Mouse (Mus musculus): ENCODE results near the gene Usp30.

Gene Usp30

GRCm38 (mm10) chr5:114065161-114065560, at the start of gene Usp30:
Gene Usp30 (plus strand): TSS chr5:114065461.
- no peak for DNase-seq

- DNase-seq, result no peak
These were observed 40.9 kb upstream of the Usp30 start for GRCm38 (mm10) chr5:114024390-114024789.

- DNase-seq, result no peak
These were observed 40.4 kb upstream of the Usp30 start for GRCm38 (mm10) chr5:114024885-114025284.

DNA sequence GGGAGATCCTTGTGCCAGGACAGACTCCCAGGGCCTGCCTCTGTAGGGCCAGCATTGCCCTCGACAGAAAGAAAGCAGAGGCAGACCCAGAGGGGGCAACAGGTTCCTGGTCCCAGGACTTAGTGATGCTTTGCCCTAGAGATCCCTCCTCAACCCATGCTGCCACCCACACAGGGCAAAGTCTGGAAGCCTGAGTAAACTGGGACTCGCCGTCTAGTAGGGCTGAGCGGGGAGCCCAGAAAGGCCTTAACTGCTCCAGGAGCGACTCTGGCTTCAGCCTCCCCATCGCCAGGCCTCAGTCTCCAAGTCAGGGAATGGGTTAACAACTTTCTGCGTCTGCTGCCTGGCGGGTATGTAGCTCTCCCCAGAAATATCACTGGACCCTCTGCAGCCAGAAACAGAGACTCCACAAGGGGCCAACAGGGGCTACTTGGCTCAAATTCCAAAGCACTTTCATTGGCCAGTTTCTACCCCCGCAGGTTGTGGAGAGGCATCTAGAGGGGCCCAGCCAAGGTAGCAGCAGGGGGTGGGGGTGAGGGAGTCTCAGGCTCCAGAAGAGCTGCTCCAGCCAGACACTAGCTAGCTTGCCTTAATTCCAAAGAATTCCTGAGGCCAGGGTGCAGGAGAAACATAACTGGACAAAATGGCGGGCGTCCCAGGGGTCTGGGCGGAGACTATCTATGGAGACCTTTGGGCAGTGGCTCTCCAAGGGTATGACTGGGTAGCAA, 37.9 kb upstream of the Usp30 start:
- no peak for DNase-seq

- DNase-seq, result peak; percentile 69
These were observed 37.1 kb upstream of the Usp30 start for GRCm38 (mm10) chr5:114028111-114028510.

DNA sequence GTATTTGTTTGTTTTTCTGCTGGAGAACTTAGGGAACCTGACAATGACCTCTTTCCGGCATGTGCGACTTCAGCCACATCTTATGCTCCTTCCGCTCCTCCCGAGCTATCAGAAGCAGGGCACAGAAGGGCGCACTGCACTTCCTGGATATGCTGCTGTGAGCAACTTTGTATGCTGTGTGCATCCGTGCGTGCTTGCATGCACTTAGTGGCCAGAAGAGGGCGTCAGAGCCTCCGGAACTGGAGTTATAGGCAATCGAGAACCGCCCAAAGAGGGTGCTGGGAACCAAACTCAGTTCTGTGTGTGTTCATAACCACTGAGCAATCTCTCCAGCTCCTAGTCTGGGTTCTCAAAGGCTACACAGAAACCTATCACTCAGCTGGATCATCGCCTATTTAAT, 34.6 kb upstream of the Usp30 start:
- no peak for DNase-seq

DNA sequence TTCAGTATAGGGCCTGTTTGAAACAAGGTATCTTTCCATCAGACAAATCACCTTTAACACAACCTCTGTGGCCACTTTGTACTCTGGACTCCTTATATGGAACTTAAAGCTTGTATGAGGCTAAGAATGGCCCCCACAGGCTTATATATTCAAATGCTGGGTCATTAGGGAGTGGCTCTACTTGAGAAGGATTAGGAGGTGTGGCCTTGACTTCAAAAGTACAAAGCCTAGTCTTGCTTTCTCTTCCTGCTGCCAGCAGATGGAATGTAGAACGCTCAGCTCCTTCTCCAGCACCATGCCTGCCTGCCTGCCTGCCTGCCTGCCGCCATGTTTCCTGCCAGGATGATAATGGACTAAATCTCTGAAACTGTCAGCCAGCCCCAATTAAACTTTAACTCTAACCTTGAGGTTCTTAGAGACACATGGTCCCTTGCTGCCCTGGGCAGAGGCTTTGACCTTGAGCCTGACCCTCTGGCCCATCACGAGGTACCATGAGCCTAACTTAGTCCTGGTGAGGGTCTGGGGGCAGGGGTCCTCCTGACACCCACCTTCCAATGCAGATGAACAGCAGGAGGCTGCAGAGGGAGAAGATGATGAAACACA, 33.0 kb upstream of the Usp30 start:
- DNase-seq, result no peak

DNA sequence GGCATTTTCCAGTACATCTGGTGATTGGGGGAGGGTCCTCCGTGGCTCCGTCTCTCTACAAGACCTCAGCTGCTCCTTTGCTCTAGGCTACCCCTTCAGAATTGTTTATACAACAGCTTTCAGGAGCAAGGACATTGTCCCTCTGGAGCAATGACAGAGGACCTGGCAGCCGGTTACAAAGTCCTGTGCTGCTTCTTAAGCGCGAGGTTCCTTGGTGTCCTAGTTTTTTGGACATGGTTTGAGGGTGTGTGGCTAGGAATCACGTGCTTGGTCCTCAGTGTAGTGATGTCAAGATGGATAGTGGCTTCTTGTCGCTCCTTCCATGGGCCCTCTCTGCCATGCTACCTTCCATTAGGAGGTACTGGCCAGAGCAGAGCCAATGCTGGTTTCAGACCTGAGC, 30.9 kb upstream of the Usp30 start:
- no peak for DNase-seq

DNA sequence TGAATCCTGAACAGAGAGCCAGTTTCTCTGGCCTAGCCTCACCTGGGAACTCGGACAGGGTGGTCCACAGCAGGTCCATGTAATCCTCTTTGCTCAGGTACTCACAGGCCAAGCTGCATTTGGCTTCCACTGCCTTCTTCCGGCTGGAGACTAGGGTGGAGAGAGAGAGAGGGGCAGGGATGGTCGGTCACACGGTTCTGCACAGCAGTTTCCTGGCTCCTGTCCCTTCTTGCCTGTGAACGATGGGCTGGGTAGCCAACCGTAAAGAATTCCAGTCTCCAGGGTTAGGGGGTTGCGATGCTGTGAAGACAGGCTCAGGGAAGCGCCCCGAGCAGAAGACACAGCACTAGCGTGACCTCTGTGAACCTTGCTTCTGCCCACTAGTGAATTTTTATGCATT, 30.1 kb upstream of the Usp30 start:
- peak; percentile 29 for DNase-seq

DNA sequence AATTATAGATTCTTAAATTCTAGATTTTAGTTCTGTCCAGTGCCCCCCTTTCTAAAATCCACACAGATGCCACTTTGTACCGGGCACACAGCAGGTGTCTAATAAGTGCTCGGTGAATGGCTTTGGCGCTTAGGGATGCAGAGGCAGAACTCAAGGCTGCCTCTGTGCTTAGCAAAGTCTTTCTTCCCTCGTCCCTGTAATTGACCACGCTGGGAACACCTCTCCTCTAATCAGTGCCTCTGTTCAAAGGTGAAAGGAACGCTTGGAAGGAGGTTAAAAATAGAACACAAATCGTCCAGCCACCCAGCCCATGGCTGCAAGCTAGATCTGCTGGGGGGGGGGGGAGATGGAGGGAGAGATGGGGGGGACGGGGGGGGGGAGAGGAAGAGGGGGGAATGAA, 24.8 kb upstream of the Usp30 start:
- no peak for DNase-seq

- no peak for DNase-seq
These were observed 24.4 kb upstream of the Usp30 start for GRCm38 (mm10) chr5:114040911-114041310.

DNA sequence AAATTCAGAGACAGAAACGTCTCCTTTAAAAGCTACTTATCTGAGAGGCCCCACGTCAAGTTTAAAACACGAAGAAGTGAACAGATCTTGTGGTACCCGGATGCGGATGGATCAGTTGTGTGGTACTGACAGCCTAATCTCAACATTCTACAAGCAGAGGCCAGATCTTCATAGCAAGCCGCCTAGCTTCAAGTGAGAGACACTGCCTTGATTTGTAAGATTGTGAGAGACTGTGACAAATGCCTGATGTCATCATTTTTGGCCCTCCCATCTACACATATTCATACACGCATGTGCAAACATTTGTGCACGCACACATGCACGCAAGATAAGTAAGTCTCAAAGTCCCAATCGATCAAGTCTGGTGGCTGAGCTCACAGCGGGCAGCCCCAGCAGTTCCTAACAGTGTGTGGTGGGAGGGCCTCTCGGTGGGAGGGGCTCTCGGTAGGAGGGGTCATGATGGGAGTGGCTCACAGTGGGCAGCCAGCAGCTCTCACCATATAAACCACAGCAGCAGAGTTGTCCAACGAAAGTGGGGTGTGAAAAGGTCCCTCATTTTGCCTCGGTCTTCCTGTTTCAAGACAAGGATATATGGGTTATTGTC, 23.8 kb upstream of the Usp30 start:
- no peak for DNase-seq

GRCm38 (mm10) chr5:114043800-114044199, 21.5 kb upstream of the Usp30 start:
- DNase-seq, result no peak

DNA sequence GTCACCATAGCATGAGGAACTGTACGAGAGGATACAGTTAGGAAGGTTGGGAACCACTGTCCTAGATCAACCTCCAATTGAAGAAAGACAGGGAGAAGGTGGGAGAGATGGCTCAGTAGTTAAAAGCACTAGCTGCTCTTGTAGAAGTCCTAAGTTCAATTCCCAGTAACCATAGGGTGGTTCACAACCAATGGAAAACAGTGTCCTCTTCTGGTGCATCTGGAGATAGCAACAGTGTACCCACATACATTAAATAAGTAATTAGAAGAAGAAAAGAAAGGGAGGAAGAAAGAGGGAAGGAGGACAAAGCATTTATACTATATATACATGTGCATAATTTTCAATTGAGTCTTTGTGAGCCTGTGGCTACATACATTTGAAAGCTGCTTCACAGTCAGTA, 20.1 kb upstream of the Usp30 start:
- no peak for DNase-seq

DNA sequence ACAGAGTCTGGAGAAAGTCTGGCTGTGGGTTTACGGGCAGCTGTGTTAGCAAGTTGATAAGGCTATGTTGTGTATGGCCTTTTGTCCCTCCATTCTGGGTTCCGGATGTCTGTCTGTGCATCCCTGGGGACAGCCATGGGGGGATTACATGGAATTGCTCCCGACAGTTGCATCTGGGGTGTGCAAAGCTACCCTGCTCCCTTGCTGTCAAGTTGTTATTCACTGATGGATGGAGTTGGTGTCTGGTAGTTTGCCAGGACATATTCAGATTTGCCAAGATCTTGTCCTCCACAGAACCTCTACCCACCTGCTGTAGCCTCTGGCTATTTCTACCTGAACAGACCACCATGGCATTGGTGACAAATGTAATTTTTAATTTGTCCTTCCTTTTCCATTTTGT, 19.1 kb upstream of the Usp30 start:
- no peak for DNase-seq

DNA sequence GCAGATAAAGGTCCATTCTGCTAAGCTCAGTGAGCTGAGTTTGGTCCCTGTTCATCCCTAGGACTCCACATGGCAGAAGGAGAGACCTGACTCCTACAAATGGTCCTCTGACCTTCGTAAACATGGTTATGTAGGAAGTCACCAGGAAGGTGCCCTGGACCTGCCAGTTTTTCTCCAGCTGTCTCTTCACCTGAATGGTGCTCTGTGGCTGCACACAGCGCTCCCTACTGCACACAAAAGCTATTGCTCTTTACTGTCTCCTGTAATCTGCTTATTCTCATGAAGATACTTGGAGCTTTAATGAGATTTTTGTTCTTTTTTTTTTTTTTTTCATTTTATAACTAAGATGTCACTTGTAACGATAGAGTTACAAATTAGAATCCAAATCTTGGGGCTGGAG, 18.7 kb upstream of the Usp30 start:
- no peak for DNase-seq

GRCm38 (mm10) chr5:114047182-114047581, 18.1 kb upstream of the Usp30 start:
- no peak for DNase-seq

DNA sequence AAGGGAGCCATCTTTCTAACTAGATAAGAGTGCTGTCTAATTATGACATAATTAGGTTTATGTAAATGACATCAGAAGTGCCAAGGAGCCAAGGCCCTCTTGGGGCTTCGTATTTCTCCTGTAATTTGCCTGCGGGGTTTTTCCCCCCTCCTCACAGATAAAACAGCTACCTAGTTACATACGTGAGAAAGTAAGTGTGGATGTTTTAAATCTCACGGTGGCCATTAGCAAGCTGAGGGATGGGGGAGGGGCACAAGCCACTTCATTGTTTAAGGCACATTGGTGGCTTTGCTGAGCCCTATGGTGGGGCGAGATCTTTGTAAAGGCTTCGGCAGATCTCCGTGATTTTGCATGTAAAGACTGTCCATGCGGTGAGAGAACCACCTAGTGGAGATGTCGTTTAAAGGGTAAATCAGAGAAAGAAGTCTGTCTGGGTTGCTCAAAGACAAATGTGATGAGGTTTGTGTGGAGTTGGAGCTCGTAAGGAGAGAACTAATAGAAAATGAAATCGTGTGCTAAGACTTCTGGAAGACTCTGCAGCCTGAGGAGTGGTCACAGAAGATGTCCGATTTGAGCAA, 16.4 kb upstream of the Usp30 start:
- DNase-seq, result no peak

- peak; percentile 59 for DNase-seq
These were observed 13.0 kb upstream of the Usp30 start for GRCm38 (mm10) chr5:114052246-114052761.

DNA sequence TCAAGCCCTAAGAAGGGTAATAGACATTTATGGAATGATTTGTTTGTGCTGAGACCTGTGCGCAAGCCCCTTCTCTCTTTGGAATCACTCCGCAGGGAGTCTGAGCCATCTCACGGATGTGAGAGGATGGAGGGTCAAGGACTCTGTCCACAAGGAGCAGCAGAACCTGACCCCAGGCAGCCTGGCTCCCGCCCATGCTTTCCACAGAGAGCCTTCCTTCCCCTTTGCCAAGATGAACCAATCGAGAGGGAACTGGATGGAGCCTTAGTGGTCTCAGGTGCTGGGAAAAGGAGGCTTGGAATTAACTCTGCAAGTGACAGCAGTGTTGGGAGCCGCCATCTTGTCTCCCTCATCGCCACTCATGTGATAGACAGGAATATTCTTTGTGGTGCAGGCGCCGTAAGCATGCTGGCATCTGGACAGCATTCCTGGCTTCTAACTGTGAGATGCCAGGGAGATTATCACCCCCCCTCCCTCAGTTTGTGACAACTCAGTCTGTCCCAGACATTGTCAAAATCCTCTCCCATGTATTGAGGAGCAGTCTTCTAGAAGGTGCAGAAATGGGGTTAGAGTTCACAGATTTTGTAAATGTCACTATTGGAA, 8.0 kb upstream of the Usp30 start:
- no peak for DNase-seq

DNA sequence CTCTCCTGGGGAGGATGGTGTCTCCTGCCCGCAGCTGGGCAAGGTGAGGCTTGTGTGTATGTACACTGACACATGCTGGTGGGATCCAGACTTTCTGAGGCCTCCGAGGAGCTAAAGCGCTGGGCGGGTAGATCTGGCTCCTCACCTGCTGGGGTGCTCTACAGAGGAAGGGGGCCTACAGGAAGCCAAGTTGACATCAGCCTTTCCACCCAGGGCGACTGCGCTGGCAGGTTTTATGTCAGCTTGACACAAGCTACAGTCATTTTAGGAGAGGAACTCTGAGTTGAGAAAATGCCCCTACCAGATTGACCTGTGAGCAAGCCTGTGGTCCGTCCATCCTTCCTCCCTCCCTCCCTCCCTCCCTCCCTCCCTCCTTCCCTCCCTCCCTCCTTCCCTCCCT, 3.6 kb upstream of the Usp30 start:
- no peak for DNase-seq

DNA sequence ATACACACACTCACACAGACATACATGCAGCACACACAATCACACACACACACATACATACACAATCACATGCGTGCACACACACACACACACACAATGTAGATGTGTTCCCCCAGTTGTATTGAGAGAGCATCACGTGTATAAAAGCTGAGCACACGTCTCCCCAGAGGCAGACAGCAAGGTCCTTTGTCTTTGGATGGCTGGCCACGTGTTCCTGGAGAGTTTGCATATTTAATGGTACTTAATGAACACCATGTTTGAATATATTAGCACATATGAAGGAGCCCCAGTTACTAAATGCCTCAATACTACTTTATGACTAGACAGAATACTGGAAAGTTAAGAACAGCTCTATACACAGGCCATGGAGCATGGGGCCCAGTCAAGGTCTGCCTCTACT, 1.3 kb upstream of the Usp30 start:
- no peak for DNase-seq

DNA sequence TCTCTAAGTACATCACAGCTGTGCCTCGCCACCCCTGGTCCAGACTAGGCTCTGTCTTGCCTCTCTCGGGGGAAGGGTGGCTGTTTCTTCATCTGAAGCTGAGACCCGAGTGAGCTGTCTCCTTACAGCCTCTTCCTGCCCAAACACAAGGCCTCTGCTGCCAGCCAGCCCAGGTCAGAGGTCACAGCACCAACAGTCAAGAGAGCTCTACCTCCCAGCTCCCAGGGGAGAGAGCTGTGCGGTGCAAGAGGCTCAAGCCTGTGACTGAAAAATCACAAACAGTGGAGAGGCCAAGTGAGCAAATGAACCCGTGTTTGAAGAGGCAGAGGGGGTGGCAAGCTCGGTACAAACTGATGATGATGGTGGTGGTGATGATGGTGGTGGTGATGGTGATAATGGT, 1.3 kb downstream of the Usp30 start:
- no peak for DNase-seq

- DNase-seq, result no peak
These were observed 2.3 kb downstream of the Usp30 start for GRCm38 (mm10) chr5:114067543-114067942.
